Mouse (Mus musculus): ENCODE data around the gene Zfp433.
"Not testable (repeated sequence)": the region's sequence is repeated elsewhere in the genome, so short reads cannot be mapped to it uniquely, and the experiment has no call there.

The Zfp433 gene

DNA sequence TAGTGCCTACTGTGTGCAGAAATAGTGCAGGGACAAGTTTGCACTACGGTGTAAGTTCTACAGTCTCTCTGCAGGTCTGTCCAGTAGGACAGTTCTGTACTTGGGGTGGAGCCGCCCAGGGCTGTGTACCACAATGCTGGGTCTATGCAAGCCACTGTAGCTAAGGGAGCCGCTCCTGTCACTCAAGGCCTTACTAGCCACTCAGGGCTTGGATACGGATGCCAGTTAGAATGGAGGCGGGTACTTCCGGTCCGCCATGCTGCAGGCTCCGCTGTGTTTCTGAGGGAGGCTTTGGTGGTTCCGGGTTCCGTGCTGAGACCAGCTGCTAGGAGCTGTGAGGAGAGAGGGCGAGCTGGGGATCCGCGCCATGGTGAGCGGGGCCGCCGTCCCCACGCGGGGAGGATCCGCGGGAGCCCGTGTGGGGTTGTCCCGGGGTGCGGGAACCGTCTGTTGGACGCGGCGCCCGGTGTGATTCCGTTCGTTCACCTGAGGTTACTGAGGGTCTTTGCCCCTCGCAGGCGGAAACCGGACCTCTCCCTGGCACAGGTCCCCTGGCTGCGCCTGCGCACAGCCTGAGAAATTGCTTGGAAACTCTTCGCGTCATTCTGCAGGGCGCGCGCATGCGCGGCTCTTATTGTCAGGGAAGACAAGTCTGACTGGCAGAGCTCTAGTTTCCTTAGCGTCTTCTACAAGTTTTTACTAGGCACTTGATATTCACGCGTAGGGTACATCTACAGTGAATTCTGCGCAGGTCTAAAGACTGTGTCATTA is at the start of gene Zfp433:
Zfp433 (plus strand) TSS at position 295 of the 771 bp plus-strand sequence.
- not testable (repeated sequence) for DNase-seq (ENCODE audit: low spot score in 2 of 2)

DNA sequence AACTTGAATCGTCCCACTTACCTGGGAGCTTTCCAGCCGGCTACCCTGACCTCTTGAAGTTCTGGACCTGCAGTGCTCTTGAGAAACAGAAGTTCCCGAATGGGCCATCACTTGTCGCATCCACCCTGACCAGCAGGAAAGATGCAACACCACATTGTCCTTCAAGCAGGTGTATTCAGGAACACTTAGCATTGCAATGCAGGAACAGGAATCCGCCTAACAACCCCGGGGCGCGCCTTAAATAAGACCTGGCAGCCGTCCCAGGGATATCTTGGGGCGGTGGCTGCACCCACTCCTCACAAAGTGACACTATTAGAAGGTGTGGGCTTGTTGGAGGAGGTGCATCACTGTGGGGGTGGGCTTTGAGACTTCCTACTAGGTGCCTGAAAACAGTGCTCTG is 49.4 kb upstream of the Zfp433 start:
- DNase-seq (ENCODE audit: low spot score in 2 of 2), result no peak

DNA sequence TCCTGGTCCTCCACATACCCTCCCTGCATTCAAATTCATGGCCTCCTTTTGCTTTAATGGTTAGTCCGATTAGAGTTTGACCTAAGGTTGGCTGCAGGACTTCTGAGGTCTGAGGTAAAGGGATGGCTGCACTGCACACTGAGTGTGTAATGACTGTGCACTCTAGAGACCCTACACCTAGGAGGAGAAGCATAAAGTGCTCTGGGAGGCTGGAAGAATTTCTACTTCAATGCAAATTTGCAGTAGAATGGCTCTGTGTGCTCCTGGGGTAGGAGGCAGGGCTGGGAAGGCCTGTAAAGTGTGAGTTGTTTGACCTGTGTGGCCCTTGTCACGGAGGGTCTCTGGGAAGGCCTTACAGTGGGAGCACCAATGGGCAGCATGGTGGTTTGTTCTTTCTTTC is 48.5 kb upstream of the Zfp433 start:
- DNase-seq (ENCODE audit: low spot score in 2 of 2), result no peak

DNA sequence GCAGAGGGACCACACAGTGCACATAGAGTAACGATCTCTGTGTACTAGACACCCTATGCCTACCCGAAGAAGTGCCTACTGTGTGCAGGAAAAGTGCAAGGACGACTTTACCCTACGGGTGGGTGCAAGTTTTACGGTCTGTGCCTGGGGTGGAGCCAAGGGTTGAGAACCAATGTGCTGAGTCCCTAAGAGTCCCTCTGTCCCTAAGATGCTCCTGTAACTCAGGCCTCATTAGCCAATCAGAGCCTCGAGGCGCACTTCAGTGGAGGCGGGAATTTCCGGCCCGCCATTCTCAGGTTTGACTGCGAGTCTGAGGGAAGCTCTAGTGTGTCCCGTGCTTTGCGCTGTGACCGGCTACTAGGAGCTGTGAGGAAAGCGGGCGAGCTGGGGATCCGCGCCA is 17.5 kb upstream of the Zfp433 start:
- DNase-seq (ENCODE audit: low spot score in 2 of 2), result not testable (repeated sequence)

DNA sequence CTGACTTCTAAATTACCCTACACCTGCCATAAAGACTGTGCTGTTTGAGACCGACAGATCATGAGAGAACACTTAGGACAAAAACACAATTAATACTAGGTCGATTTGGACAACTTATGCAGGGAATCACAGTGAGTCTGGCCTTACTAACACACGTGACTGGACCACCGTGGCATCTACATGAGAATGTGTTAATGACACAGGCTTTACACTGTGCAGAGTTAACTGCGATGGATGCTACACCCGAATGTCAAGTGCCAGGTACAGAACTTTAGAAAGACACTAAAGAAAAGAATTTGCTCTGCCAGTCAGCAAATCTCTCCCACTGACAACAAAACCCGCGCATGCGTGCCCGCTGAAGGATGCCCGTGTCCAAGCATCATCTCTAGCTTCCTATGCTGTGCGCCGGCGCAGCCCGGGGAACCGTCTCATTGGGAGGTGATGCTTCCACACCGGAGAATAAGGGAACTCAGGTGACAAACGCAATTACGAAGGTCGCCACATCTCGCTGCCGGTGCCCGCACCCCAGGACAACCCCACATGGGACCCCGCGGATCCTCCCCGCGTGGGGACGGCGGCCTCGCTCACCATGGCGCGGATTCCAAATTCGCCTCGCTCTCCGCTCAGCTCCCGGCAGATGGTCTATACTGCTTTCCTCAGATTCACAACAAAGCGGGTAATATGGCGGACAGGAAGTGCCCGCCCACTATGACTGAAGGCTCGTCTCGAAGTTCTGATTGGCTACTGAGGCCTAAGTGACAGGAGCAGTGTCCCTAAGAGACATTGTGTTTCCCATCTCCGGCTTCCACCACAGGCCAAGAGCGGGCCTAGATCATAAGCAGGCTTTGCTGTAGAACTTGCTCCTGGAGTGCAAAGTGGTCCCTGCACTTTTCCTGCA is 66.1 kb downstream of the Zfp433 start, which contains the start of gene Gm3055:
Gm3055 (minus strand) TSS at position 656 of the 898 bp plus-strand sequence.
- not testable (repeated sequence) for DNase-seq (ENCODE audit: low spot score in 2 of 2)

DNA sequence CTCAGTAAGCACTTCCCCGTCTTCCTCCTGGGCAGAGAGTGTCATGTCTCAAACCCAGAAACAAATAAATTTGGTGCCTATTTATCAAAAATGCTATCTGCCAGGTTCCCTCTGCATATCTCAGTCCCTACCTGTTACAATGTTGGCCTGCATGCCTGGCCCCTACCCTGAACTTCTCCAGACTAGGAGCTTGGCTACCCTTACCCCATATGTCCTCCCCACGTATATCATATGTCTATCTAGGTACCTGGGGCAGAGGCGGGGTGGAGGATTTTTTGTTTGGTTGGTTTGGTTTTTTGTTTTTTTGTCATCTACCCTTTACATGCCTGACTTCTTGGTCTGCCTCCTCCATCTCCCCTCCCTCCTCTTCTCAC is 66.8 kb downstream of the Zfp433 start:
- not testable (repeated sequence) for DNase-seq (ENCODE audit: low spot score in 2 of 2)
